Mouse (Mus musculus): Measurements from ENCODE around the gene Ankrd31. TPM values are rescaled to one million over a fixed set of nuclear protein-coding genes. Genes with fewer than 3 reads are reported as not detected.

Ankrd31 gene
- total and polyA plus RNA-seq, 2 experiments from 2014 or later, result 0.06 TPM; not detected in 1

GRCm38 (mm10) chr13:96956466-96956865 lies 208.4 kb downstream of the Ankrd31 start:
- Histone ChIP-seq H3K4me2 (ENCODE audit: low read depth) (no peak overlapping the region), H3K9ac (no peak overlapping the region), H3K4me1 (ENCODE audit: insufficient read depth) (no peaks in the 10 kb centered on the region), H3K9me3 (ENCODE audit: low read length) (no peaks in the 10 kb centered on the region), H3K4me3 (ENCODE audit: low read depth, low read length) (no peak overlapping the region), H3K27ac (ENCODE audit: low read depth, low read length) (no peak overlapping the region), H3K36me3 (ENCODE audit: insufficient read depth) (no peaks in the 10 kb centered on the region), H3K27me3 (ENCODE audit: insufficient read depth, low read length) (no peaks in the 10 kb centered on the region)
- no peak for DNase-seq
- no peak for ATAC-seq
- WGBS, result 95% methylated on average over 6 of the region's 6 CpGs
- TF ChIP-seq CTCF (IDR thresholded peaks at IDR 0.05; ENCODE audit: low read depth), result no peak

Other genes with a start within 250 kb of the Ankrd31 start
- 6.4 and 8.0 TPM in 2 replicates for gene Polk, start 205.7 kb upstream of the Ankrd31 start, total RNA-seq (2014; rRNA removed)
- gene Polk, start 205.7 kb upstream of the Ankrd31 start, polyA plus RNA-seq (2015; fragmentation: Nextera tagmentation; extraction: Ambion mirVana), result 2.1 and 3.9 TPM in 2 replicates
- 36.4 and 40.9 TPM in 2 replicates for gene Col4a3bp, start 205.7 kb upstream of the Ankrd31 start, total RNA-seq (2014; rRNA removed)
- 2.6 and 5.7 TPM in 2 replicates for gene Col4a3bp, start 205.7 kb upstream of the Ankrd31 start, polyA plus RNA-seq (2015; fragmentation: Nextera tagmentation; extraction: Ambion mirVana)
- gene Hmgcr, start 77.3 kb upstream of the Ankrd31 start, total RNA-seq (2014; rRNA removed), result 230 and 249 TPM in 2 replicates
- gene Hmgcr, start 77.3 kb upstream of the Ankrd31 start, polyA plus RNA-seq (2015; fragmentation: Nextera tagmentation; extraction: Ambion mirVana), result 142 and 175 TPM in 2 replicates
- gene Gcnt4, start 176.4 kb downstream of the Ankrd31 start, total RNA-seq (2014; rRNA removed), result 0.76 and 0.85 TPM in 2 replicates
- gene Gcnt4, start 176.4 kb downstream of the Ankrd31 start, polyA plus RNA-seq (2015; fragmentation: Nextera tagmentation; extraction: Ambion mirVana), result 0.08 and 0.16 TPM in 2 replicates

All from forebrain, postnatal 0 days (tissue).